Mouse (Mus musculus) forebrain, postnatal 0 days (tissue): ENCODE measurements at regions not wholly inside any gene's neighbourhood (a gene's known extent, or its start where the extent isn't known, plus 50 kb on each side); places are given as distances from the start of the nearest gene placed in this dataset.

Source experiments
- ATAC-seq: fragments of 200-750 bp; cut with Nextera tagmentation; 2 replicates; pipeline ENCODE4 v1.8.0; 2017; ENCODE audit warnings: mild to moderate bottlenecking, moderate library complexity
- DNase-seq: peaks from one replicate; pipeline ENCODE4 v3.0.0-alpha.2; 2015
- H3K27ac ChIP-seq: fragments of 300-500 bp; sonication (generic); 2 replicates; pipeline ENCODE4 v1.5.1; 2014; ENCODE audit warnings: low read depth, mild to moderate bottlenecking, antibody characterized with exemption, low read length, moderate library complexity, mixed read lengths
- H3K27me3 ChIP-seq: fragments of 300-500 bp; sonication (generic); 2 replicates; pipeline ENCODE4 v1.6.1; 2014; ENCODE audit warnings: mild to moderate bottlenecking, low read length, mixed read lengths; ENCODE audit not compliant: insufficient read depth
- H3K36me3 ChIP-seq: fragments of 300-500 bp; sonication (generic); 2 replicates; pipeline ENCODE4 v1.6.1; 2014; ENCODE audit warnings: mild to moderate bottlenecking, moderate library complexity; ENCODE audit not compliant: insufficient read depth
- H3K4me1 ChIP-seq: fragments of 300-500 bp; sonication (generic); 2 replicates; pipeline ENCODE4 v1.6.1; 2014; ENCODE audit warnings: antibody characterized with exemption; ENCODE audit not compliant: insufficient read depth
- H3K4me2 ChIP-seq: fragments of 300-500 bp; sonication (generic); 2 replicates; pipeline ENCODE4 v1.6.1; 2014; ENCODE audit warnings: low read depth, mild to moderate bottlenecking, moderate library complexity
- H3K4me3 ChIP-seq: fragments of 300-500 bp; sonication (generic); 2 replicates; pipeline ENCODE4 v1.5.1; 2014; ENCODE audit warnings: low read depth, low read length, mixed read lengths
- H3K9ac ChIP-seq: fragments of 300-500 bp; sonication (generic); 2 replicates; pipeline ENCODE4 v1.6.1; 2014; ENCODE audit warnings: mild to moderate bottlenecking
- H3K9me3 ChIP-seq: fragments of 300-500 bp; sonication (generic); 2 replicates; pipeline ENCODE4 v1.6.1; 2016; ENCODE audit warnings: low read length
- CTCF ChIP-seq: sonication (generic); IDR thresholded peaks from 2 replicates; pipeline ENCODE4 v1.5.1; 2016; ENCODE audit warnings: antibody characterized with exemption, control low read depth, low read depth
- WGBS: fragments of 180-500 bp; shearing (Covaris S2); extraction: QIAGEN DNeasy Blood & Tissue Kit; methylation state at CpG from one replicate; pipeline ENCODE4 v1.1.7; 2014; 5-methylcytosine and 5-hydroxymethylcytosine counted together

DNA sequence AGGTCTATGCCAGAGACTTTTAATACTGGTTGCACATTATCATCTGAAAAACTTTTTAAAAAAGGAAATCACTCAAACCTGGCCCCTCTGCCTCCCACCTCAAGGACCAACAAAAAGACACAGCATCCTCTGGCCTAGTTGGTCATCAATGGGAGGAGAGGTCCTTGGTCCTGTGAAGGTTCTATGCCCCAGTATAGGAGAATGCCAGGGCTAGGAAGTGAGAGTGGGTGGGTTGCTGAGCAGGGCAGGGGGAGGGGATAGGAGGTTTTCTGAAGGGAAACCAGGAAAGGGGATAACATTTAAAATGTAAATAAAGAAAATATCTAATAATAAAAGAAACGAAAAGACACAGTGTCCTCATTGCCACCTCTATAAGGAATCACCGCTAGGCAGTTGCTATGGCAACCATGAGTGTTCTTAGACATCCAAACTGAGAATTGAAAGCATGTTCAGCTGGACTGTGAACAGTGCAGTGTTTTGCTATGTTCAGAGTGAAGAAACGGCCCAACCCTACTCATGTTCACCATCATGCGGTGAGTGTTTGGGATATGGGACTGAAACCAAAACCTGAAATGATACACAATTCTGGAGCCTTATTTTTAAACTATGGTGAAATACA, 82.5 kb upstream of the 4933402D24Rik start:
- H3K27ac ChIP-seq = no peak overlapping the region
- 25% methylated on average over 4 of the region's 4 CpGs for WGBS
- H3K4me1 ChIP-seq = peaks cover 12% of the 10 kb centered on the region
- H3K36me3 ChIP-seq = no peaks in the 10 kb centered on the region
- H3K9me3 ChIP-seq = no peaks in the 10 kb centered on the region
- H3K4me2 ChIP-seq = no peak overlapping the region
- no peak overlapping the region for H3K9ac ChIP-seq
- no peaks in the 10 kb centered on the region for H3K27me3 ChIP-seq
- TF ChIP-seq CTCF = no peak
- ATAC-seq (peak; percentile 75), DNase-seq (peak; percentile 67)
- H3K4me3 ChIP-seq = no peak overlapping the region

DNA sequence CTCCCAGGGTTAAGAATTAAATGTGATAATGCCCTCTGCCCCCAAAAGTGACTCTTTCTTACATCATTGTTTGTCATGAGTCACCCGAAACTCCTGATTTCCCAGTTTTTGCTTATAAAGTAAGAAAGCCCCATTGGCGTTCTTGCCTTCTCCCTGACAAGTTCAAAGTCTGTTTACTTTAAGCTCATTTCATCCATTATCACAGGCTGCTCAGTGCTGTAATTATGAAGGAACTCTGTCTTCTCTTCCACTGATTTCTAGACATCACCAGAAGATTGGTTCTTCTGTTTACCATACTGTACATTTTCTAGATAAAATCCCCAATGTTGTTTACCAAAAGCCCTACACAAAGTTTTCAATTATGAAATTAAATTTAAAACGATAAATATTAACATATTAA, 81.2 kb upstream of the 4933402D24Rik start:
- H3K4me1 ChIP-seq = peaks cover 12% of the 10 kb centered on the region
- H3K4me2 ChIP-seq = no peak overlapping the region
- no peak overlapping the region for H3K27ac ChIP-seq
- no peaks in the 10 kb centered on the region for H3K27me3 ChIP-seq
- ATAC-seq (no peak), DNase-seq (no peak)
- 88% methylated on average over 3 of the region's 3 CpGs for WGBS
- H3K4me3 ChIP-seq = no peak overlapping the region
- no peaks in the 10 kb centered on the region for H3K9me3 ChIP-seq
- H3K36me3 ChIP-seq = no peaks in the 10 kb centered on the region
- H3K9ac ChIP-seq = no peak overlapping the region
- TF ChIP-seq CTCF = no peak

GRCm38 (mm10) chr1:63828174-63828844, 59.2 kb upstream of the 4933402D24Rik start:
- ATAC-seq (peak; percentile 40; the same call in 1 of the 2 replicates), DNase-seq (peak; percentile 31)
- Histone ChIP-seq H3K36me3 (no peaks in the 10 kb centered on the region), H3K27me3 (no peaks in the 10 kb centered on the region), H3K4me3 (no peak overlapping the region), H3K9ac (no peak overlapping the region), H3K4me1 (no peaks in the 10 kb centered on the region), H3K27ac (no peak overlapping the region), H3K4me2 (no peak overlapping the region), H3K9me3 (no peaks in the 10 kb centered on the region)
- TF ChIP-seq CTCF = no peak
- 19% methylated on average over 5 of the region's 5 CpGs for WGBS

DNA sequence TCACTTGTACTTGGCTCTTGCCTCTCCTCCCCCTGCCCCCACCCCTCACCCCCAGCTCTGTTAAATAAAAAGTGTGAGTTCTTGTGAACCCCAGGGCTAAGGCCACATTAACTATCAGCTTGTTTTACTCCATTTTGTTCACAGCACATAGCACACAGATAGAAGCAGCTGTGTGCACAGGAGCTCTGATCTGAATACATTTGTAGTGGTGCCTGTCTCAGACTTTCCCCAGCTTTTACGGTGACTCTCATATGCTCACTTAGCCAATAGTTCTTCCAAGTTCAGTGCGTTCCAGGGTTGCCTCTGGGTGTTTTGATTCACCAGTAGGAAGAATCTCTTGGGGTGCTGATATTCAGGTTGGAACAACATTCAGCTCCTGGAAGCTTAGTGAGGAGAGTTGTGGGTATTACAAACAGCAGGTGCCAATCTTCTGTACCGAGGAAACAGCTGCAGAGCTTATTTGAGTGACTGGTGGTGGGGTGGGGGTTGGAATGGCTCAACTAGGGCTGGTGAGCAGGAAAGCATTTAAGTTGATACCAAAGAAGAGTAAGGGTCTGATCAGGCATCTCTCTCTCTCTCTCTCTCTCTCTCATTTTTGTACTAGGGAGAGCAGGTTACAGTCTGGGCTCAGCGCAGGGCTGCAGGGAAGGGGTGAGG, 51.7 kb upstream of the 4933402D24Rik start:
- no peak overlapping the region for H3K9ac ChIP-seq
- H3K4me1 ChIP-seq = peaks cover 8% of the 10 kb centered on the region; the same call in 1 of the 2 replicates
- peak overlapping the region; percentile 80 for H3K27ac ChIP-seq
- H3K36me3 ChIP-seq = no peaks in the 10 kb centered on the region
- no peak overlapping the region for H3K4me2 ChIP-seq
- WGBS = 25% methylated on average over 4 of the region's 4 CpGs
- no peaks in the 10 kb centered on the region for H3K27me3 ChIP-seq
- no peak for TF ChIP-seq CTCF
- ATAC-seq = peak; percentile 64
- no peaks in the 10 kb centered on the region for H3K9me3 ChIP-seq
- H3K4me3 ChIP-seq = no peak overlapping the region
- DNase-seq = peak; percentile 31

- H3K9ac ChIP-seq = no peak overlapping the region
- H3K36me3 ChIP-seq = no peaks in the 10 kb centered on the region
- no peak overlapping the region for H3K4me2 ChIP-seq
- DNase-seq (peak; percentile 64), ATAC-seq (peak; percentile 93)
- no peaks in the 10 kb centered on the region for H3K9me3 ChIP-seq
- TF ChIP-seq CTCF = no peak
- no peaks in the 10 kb centered on the region for H3K27me3 ChIP-seq
- peaks cover 8% of the 10 kb centered on the region; the same call in 1 of the 2 replicates for H3K4me1 ChIP-seq
- peak overlapping the region; percentile 80 for H3K27ac ChIP-seq
- H3K4me3 ChIP-seq = no peak overlapping the region
- WGBS = 5% methylated on average over 11 of the region's 11 CpGs
Measured at GRCm38 (mm10) chr1:63819536-63820254, 50.6 kb upstream of the 4933402D24Rik start.
